Mouse (Mus musculus) ES-Bruce4 (cell line): Measurements from ENCODE around the gene Utp20. TPM values are rescaled to one million over a fixed set of nuclear protein-coding genes. Genes with fewer than 3 reads are reported as not detected.
A peak's percentile ranks its signal among the peaks of the same experiment; 100 is the strongest.

Source experiments
- H3K27ac ChIP-seq: 2 replicates; pipeline ENCODE4 v1.5.1; 2012; ENCODE audit warnings: low read length, inconsistent platforms; ENCODE audit not compliant: insufficient read depth
- H3K27me3 ChIP-seq: 2 replicates; pipeline ENCODE4 v1.6.1; 2012; ENCODE audit warnings: mild to moderate bottlenecking, low read length, inconsistent platforms; ENCODE audit not compliant: control insufficient read depth, poor library complexity, insufficient read depth, severe bottlenecking
- H3K36me3 ChIP-seq: 2 replicates; pipeline ENCODE4 v1.6.1; 2012; ENCODE audit warnings: inconsistent platforms, mild to moderate bottlenecking, low read length, moderate library complexity; ENCODE audit not compliant: control insufficient read depth, poor library complexity, insufficient read depth, severe bottlenecking
- H3K4me1 ChIP-seq: one replicate; pipeline ENCODE4 v1.8.1; 2011; ENCODE audit warnings: low read length; ENCODE audit not compliant: control insufficient read depth, insufficient read depth
- H3K4me3 ChIP-seq: 2 replicates; pipeline ENCODE4 v1.5.1; 2011; ENCODE audit warnings: low read depth, mild to moderate bottlenecking, low read length
- H3K9ac ChIP-seq: 2 replicates; pipeline ENCODE4 v1.6.1; 2012; ENCODE audit warnings: low read depth, mild to moderate bottlenecking, inconsistent platforms; ENCODE audit not compliant: poor library complexity, severe bottlenecking
- H3K9me3 ChIP-seq: replicated peaks from 2 replicates; pipeline ENCODE4 v1.6.1; 2012; ENCODE audit warnings: mild to moderate bottlenecking, low read length, inconsistent platforms; ENCODE audit not compliant: control insufficient read depth, poor library complexity, insufficient read depth, severe bottlenecking
- CTCF ChIP-seq: IDR thresholded peaks from one replicate; pipeline ENCODE4 v1.8.1; 2011; ENCODE audit warnings: low read depth, low read length
- EP300 ChIP-seq: IDR thresholded peaks from 2 replicates; pipeline ENCODE4 v1.6.1; 2011; ENCODE audit warnings: low read depth, low read length; ENCODE audit not compliant: insufficient read depth
- POLR2A ChIP-seq: IDR thresholded peaks from one replicate; pipeline ENCODE4 v1.8.1; 2011; ENCODE audit warnings: low read length; ENCODE audit not compliant: insufficient read depth
- polyA plus RNA-seq: library from polyadenylated mRNA; stranded (reverse); fragments of >200 nt; gene quantifications from 2 replicates; pipeline ENCODE4 v1.2.4, GENCODE M21; 2011; ENCODE audit warnings: low read depth; ENCODE audit not compliant: missing spikeins, insufficient read depth, insufficient read length

The Utp20 gene
- polyA plus RNA-seq, 1 experiment: 71.3 TPM

GRCm38 (mm10) chr10:88719618-88720017, 107.0 kb downstream of the Utp20 start:
- no peak overlapping the region for H3K27ac ChIP-seq
- no peak overlapping the region for H3K4me3 ChIP-seq
- H3K9ac ChIP-seq: no peak overlapping the region
- H3K27me3 ChIP-seq: no peaks in the 10 kb centered on the region
- no peaks in the 10 kb centered on the region for H3K4me1 ChIP-seq
- TF ChIP-seq CTCF (no peak), EP300 (no peak), POLR2A (no peak)
- no peaks in the 10 kb centered on the region for H3K9me3 ChIP-seq
- H3K36me3 ChIP-seq: no peaks in the 10 kb centered on the region

GRCm38 (mm10) chr10:88717756-88718025, 108.9 kb downstream of the Utp20 start:
- no peaks in the 10 kb centered on the region for H3K27me3 ChIP-seq
- TF ChIP-seq POLR2A (no peak), EP300 (no peak), CTCF (no peak)
- H3K9ac ChIP-seq: no peak overlapping the region
- no peak overlapping the region for H3K27ac ChIP-seq
- H3K9me3 ChIP-seq: no peaks in the 10 kb centered on the region
- H3K36me3 ChIP-seq: no peaks in the 10 kb centered on the region
- H3K4me1 ChIP-seq: no peaks in the 10 kb centered on the region
- H3K4me3 ChIP-seq: no peak overlapping the region

- H3K36me3 ChIP-seq: no peaks in the 10 kb centered on the region
- TF ChIP-seq POLR2A: no peak
- 0 out of 2 replicates have a peak, but pooled peaks have one; percentile 9 for TF ChIP-seq EP300
- H3K4me1 ChIP-seq: no peaks in the 10 kb centered on the region
- H3K9me3 ChIP-seq: no peaks in the 10 kb centered on the region
- peak overlapping the region; percentile 56 for H3K4me3 ChIP-seq
- H3K27me3 ChIP-seq: no peaks in the 10 kb centered on the region
- no peak overlapping the region for H3K9ac ChIP-seq
- peak overlapping the region; percentile 57; the same call in 1 of the 2 replicates for H3K27ac ChIP-seq
Observed at GRCm38 (mm10) chr10:88716986-88717755, 109.4 kb downstream of the Utp20 start.

- Histone ChIP-seq H3K4me1 (no peaks in the 10 kb centered on the region), H3K4me3 (no peak overlapping the region), H3K9ac (no peak overlapping the region), H3K27ac (no peak overlapping the region), H3K36me3 (no peaks in the 10 kb centered on the region), H3K9me3 (no peaks in the 10 kb centered on the region), H3K27me3 (no peaks in the 10 kb centered on the region)
- no peak for TF ChIP-seq EP300
- TF ChIP-seq POLR2A: no peak
- no peak for TF ChIP-seq CTCF
Observed at GRCm38 (mm10) chr10:88715621-88716020, 111.0 kb downstream of the Utp20 start.

GRCm38 (mm10) chr10:88714744-88715143, 111.9 kb downstream of the Utp20 start:
- H3K27me3 ChIP-seq: no peaks in the 10 kb centered on the region
- no peak overlapping the region for H3K9ac ChIP-seq
- no peaks in the 10 kb centered on the region for H3K36me3 ChIP-seq
- no peaks in the 10 kb centered on the region for H3K9me3 ChIP-seq
- H3K4me1 ChIP-seq: peaks cover 2% of the 10 kb centered on the region
- no peak overlapping the region for H3K27ac ChIP-seq
- TF ChIP-seq EP300 (no peak), CTCF (no peak), POLR2A (no peak)
- no peak overlapping the region for H3K4me3 ChIP-seq

GRCm38 (mm10) chr10:88712359-88712758, 114.2 kb downstream of the Utp20 start:
- Histone ChIP-seq H3K27me3 (no peaks in the 10 kb centered on the region), H3K4me3 (no peak overlapping the region), H3K9ac (no peak overlapping the region), H3K4me1 (peaks cover 2% of the 10 kb centered on the region), H3K9me3 (no peaks in the 10 kb centered on the region), H3K27ac (no peak overlapping the region), H3K36me3 (no peaks in the 10 kb centered on the region)
- no peak for TF ChIP-seq CTCF
